Mouse (Mus musculus) cerebellum, adult 9-10 months (tissue): Measurements from ENCODE around the gene Cyb561d1.
"Not testable (repeated sequence)": the region's sequence is repeated elsewhere in the genome, so short reads cannot be mapped to it uniquely, and the experiment has no call there.

ENCODE experiments used
- DNase-seq: peaks from one replicate; pipeline ENCODE4 v3.0.0; 2022

Gene Cyb561d1

DNA sequence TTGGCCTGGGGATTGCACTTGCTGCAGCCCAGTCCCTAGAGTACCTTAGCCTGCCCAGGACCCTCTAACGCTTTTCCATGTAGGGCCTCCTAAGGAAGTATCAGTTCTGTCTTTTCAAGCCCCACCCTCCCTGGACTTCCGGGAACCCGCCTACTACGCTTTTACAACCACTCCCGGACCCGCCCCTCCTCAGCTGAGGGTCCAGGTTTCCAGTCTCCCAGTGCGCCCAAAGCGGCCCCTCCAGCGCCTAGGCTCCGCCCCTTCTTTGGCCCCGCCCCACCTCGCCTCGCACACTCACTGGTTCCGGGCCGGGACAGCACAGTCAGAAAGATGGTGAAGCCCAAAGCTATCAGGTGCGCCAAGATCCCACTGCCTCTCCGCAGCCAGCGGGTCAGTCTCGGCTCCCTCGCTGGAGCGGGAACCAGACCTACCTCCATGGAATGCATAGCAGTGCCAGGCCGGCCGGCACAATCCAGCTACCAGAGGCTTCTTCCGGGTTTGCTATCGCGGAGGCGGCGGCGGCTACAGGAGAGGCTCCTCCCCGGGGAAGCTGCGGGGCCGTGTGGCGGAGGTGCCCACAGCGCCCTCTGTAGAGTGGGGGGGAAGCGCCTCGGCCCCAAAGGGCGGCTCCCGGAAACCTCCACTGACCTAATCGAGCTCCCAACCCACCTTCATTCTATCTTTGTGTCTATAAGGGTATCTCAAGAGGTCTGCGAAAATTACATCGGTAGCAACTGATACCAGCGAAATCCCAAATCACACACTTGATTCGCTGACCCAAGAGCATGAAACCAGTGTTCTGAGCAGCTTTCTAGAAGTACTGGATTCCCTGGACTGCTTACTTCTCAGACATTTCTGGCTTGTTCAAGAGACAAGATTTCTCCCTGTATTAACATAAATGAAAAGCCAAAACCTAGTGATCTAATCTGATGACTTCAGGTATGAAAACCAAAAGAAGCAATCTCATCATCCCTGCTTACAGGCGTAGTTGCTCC lies at the start of gene Cyb561d1:
TSS of gene Cyb561d1 (minus strand) at position 884 of the 995 bp plus-strand sequence.
- DNase-seq: peak; percentile 90

- no peak for DNase-seq
Measured at GRCm38 (mm10) chr3:108246857-108247256, 45.8 kb upstream of the Cyb561d1 start.

- DNase-seq: no peak
Measured at GRCm38 (mm10) chr3:108241243-108241839, 40.3 kb upstream of the Cyb561d1 start.

GRCm38 (mm10) chr3:108237474-108238102 lies 36.6 kb upstream of the Cyb561d1 start:
- not testable (repeated sequence) for DNase-seq

DNA sequence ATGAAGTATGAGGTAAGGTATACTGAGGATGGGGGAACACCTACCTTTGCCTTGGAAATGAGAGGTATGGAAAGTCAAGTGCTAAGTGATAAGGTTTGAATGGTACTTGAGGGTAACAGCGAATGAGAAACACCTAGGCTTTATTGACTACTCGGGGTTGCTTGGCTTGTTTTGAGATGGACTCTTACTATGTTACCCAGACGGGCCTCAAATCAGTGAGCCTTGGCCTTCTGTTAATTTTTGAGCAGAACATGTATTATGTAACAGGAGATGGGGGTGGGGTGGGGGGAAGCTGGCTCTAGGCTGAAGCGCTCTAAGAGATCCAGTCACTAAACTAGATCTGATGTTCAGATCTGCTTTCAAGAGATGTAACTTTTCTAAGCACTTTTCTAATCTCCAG lies 30.6 kb upstream of the Cyb561d1 start:
- DNase-seq: no peak

DNA sequence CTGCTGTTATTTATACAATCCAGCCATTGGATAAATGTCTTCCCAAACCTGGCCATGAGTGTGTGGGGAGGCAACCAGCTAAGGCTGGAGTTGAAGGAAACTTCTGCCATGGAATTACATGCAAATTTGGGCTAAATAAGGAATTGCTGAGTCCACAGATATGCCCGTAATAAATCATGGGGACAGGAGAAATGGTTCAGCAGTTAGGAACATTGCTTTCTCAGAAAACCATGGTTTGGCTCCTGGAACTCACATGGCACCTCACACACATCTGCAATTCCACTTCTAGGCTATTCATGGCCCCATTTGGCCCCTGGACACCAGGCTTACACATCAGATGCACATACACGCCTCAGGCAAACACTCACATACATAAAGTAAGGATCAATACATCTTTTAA lies 26.5 kb upstream of the Cyb561d1 start:
- DNase-seq: no peak

DNA sequence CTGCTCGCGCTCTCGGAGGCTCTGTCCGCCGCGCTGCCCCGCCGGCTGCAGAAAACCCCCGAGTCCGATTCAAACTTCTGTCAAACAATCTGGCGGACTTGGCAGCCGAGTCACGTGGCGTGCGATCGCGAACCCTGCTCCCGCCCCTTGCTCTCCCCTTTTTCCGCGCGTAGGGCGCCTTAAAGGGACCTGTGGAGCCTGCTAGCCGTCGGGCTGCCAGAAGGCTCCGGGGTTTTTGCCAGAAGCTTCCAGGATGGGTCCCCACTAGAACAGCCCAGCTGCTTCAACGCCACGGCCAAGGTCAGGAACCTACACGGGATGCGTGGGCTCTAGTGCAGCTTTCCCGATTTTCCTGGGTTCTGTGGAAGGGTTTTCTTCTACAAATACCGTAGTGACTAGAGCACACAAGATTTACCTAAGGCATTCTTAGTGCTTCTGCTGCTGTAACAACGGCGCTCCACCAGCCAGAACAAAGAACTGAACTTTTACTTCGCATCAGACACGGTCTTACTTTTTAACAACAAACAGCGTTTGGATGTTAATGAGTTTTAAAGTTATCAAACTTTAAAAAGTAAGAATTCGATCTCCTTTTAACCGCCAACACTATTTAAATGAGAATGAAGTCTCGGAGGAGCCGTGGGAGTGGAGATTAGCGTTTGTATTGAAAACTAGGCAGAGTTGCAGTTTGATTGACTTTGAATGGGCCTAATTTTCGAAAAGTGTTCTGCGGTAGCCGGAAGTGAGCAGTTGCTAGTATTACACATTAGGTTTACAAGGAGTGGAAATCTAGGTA lies 25.7 kb upstream of the Cyb561d1 start, which contains the start of gene Sypl2:
TSS of gene Sypl2 (minus strand) at position 91 of the 793 bp plus-strand sequence.
- DNase-seq: no peak

GRCm38 (mm10) chr3:108225711-108226557 lies 24.9 kb upstream of the Cyb561d1 start:
- DNase-seq: no peak

DNA sequence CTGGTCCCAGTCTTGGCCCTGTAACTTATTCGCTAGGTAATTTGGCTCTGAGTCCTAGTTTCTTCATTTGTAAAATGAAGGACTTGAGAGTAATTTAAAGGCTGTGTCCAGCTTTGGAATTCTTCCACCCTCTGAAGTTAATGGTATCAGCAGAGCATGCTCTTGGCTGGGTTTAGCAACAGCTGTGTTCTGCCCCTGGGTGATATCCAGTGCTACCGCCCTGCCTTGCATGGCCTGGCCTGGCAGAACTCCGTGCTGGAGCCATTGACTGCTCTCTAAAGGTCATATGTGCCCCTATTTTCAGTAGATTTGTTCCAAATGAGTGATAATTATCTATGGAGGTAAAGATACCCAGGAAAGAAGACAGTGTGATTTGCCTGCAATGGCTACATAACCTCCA lies 19.6 kb upstream of the Cyb561d1 start:
- no peak for DNase-seq

GRCm38 (mm10) chr3:108214734-108215133 lies 13.7 kb upstream of the Cyb561d1 start:
- no peak for DNase-seq

DNA sequence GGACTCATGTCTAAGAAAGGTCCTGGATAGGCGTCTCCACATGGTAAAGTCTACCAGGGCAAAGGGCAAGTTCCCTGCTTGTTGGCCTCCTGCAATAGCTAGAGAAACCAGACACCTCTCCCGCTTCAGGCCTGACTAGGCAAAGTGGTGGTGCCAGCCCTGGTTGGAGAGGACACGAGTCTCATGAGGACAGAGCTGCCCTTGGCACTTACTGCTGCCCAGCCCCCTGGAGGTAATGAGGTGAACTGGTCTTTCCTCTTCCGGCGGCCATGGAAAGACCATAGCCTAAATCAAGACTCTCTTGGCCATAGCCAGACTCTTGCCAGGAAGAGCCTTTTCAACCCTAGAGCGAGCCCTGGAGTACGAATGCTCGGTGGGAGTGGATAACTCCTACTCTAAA lies 11.4 kb upstream of the Cyb561d1 start:
- DNase-seq: peak; percentile 61

DNA sequence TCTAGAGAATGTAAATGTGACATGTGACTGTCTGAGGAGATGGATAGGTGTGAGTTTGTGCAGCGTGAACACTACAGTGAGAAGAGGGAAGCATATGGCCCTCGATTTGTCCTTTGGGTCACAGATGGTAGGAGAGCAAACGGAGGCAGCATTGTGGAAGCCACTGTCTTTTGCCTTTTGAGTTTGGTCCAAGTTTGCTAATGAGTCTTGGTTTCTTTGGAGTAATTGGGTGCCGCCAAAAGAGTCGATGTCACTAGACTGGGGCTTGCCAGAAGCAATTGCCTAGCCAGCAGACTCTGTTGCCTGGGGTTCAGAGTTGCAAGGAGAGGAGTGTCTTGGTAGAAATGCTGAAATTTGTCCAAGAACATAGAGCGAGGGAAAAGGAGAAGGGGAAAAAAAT lies 10.8 kb upstream of the Cyb561d1 start:
- DNase-seq: peak; percentile 78

DNA sequence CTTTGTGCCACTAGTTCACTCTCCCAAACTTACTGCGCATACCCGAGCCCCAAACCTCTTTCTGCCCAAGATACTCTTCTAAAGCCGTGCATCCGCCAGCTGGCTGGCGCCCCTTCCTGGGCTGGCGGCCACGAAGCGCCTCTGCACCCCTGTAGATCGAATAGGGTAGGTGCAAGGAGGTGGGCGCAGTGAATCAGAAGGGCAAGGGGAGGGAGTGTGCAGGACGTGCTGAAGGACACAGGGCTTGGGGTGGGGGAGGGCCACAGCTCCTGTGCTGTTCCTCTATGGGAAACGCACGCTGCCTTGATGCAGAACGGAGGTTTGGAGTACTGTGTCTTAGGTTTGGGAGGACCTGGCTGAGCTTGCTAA lies 9.7 kb upstream of the Cyb561d1 start, which contains the start of gene Atxn7l2:
TSS of gene Atxn7l2 (minus strand) at position 164 of the 369 bp plus-strand sequence.
- DNase-seq: no peak

GRCm38 (mm10) chr3:108209946-108210770 lies 9.1 kb upstream of the Cyb561d1 start:
- DNase-seq: peak; percentile 96

- peak; percentile 73 for DNase-seq
Measured at GRCm38 (mm10) chr3:108209536-108209935, 8.5 kb upstream of the Cyb561d1 start.

DNA sequence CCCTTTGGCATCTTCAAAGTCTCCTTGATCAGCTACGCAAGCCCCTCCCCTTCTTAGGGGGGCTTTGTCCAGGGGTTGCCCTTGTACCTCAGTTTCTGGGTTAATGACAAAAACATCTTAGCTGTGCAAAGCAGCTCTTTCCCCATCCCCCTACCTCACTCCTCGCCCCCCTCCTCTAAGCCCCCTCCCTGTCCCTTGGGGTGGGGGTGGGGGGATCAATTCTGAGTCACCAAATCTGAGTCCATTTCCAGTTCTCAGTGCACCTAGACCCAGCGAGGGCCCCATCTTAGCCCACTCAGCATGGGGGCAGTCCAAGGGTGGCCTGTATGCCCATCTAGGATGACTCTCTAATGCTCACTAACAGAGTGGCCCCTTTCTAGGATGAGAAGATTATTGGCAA lies 8.0 kb upstream of the Cyb561d1 start:
- peak; percentile 69 for DNase-seq

GRCm38 (mm10) chr3:108206731-108207375 lies 5.8 kb upstream of the Cyb561d1 start:
- DNase-seq: no peak

DNA sequence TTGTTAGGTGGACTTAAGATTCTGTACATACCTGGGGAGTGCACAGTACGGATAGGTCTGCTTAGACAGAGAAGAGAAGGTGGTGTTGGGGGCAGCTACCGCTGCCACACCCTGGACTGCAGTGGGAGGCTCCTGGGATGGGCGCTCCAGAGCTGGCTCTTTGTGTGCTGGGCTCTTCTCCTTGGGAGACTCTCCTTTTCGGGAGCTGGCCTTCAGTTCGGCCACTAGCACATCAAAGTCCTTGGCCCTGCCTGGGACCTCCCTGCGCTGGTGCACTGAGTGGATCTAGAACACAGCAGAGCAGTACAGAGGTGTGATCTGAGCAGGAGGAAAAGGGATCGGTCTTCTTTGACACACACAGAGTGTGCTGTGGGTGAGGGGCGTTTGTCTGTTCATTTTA lies 4.6 kb upstream of the Cyb561d1 start:
- no peak for DNase-seq

DNA sequence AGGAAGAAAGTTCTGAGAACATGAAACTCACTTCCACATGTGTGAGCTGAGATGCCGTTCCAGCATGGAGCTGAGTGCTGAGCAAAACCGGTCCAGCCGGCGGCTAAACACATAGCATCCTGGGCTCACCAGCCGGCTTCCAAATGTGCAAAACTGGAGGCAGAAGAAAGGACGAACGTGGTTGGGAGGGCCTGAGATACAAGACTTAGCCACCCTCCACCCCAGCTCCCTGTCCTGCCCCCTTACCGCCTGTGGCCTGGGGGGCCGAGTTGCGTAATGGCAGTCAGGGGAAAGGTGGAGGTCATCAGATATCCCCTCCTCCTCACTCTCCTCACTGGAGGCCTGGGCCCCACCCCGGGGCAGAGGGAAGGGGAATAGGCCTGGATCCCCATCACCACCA lies 3.5 kb upstream of the Cyb561d1 start:
- DNase-seq: no peak
